Mouse (Mus musculus) frontal cortex, adult 2 months (tissue): Measurements from ENCODE around the gene Slc13a2. TPM values are rescaled to one million over a fixed set of nuclear protein-coding genes. Genes with fewer than 3 reads are reported as not detected.

Experiments
- DNase-seq, 2 experiments: peaks; one replicate each; pipeline ENCODE4 v3.0.0; 2022; ENCODE audit warnings: low spot score in 1 of 2; ENCODE audit errors: extremely low spot score in 1 of 2
- polyA plus RNA-seq: library from polyadenylated mRNA; depleted of rRNA; stranded (reverse); fragments of >200 nt; gene quantifications from 2 replicates; pipeline ENCODE4 v1.2.3, GENCODE M21; 2012

The Slc13a2 gene
- polyA plus RNA-seq, 1 experiment = not detected

DNA sequence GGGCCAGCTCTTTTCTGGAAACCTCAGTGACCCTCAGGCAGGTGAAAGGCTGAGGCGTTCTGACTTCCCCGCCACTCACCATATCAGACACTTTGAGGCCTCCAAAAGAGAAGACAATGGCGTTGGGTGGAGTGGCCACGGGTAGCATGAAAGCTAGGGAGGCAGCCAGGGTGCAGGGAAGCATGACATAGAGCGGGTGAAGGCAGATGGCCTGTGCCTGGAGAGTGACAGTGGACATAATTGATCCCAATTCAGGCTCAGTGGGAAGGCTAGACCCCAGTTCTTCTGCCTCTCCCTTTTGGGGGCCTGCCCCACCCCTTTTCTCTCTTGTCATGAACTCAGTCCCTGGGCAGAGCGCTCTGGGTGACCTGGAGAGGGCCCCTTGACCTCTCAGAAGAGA lies 23.8 kb downstream of the Slc13a2 start:
- no peak for DNase-seq

GRCm38 (mm10) chr11:78397397-78397796 lies 24.6 kb downstream of the Slc13a2 start:
- peak in 1 of 2 experiments; percentile 49 for DNase-seq

- no peak for DNase-seq
Measured at GRCm38 (mm10) chr11:78396950-78397349, 25.1 kb downstream of the Slc13a2 start.

DNA sequence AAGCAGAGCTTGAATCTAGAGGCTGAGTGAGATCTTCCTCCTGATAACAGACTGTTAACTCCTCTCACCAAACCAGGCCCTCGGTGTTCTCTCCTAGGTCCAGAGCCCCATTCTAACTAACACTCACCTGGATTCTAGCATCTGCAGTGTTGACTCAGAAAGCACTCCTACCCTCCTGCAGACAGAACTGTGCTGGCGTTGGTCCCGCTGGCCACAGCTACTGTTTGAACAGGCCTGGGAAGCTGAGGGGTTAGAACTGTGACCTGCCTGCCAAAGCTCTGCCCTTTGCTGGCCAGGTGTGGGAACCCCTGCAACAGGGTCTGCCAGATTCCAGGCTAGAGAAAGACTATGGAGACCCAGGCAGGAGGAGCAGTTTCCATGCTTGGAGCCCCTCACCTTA lies 29.3 kb downstream of the Slc13a2 start:
- DNase-seq = no peak

DNA sequence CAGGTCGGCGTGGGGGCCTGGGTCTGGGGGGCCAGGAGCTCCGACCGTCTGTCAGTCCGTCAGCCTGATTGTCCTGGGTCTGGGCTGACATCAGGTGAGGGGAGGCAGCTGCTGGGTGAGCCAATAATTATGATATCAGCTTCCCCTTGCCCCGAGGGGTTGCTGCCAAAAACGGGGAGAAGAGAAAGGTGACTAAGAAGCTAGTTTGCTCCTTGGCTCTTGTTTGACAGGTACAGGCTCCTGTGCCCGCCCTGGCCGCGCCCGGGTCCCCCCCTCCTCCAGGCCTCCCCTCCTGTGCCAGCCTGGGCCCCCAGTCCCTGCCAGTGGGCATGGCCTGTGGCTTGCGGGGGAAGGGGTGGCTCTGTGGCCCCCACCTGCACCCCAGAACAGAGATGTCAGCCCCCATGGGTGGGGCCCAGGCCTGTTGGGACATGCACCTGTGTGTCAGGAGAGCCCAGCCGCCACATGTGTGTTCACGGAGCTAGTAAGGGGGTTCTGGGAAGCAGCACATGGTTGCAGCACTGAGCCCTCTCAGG lies 35.4 kb downstream of the Slc13a2 start, which contains the start of gene Foxn1:
TSS of gene Foxn1 (minus strand) at position 51 of the 536 bp plus-strand sequence.
- DNase-seq = no peak

- no peak for DNase-seq
Measured at GRCm38 (mm10) chr11:78385776-78386175, 36.2 kb downstream of the Slc13a2 start.

DNA sequence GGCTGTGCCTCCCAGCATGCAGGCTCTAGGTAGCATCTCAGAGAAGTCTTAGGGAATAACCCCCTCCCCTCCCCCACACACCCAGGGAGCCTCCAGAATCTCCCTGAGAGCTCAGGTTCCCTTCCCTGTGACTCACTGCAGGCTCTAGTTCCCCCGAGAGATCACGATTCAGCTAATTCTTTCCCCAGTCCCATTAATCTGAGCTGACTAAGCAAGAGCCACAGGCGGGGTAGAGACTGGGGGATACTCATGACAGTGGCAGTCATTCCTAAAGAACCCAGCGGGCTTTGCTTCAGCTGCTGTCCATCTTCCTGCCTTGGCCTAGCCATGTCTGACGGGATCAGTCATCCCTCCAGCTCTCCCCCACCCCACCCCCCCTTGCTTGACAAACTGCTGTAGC lies 39.3 kb downstream of the Slc13a2 start:
- peak in 1 of 2 experiments; percentile 16 for DNase-seq

DNA sequence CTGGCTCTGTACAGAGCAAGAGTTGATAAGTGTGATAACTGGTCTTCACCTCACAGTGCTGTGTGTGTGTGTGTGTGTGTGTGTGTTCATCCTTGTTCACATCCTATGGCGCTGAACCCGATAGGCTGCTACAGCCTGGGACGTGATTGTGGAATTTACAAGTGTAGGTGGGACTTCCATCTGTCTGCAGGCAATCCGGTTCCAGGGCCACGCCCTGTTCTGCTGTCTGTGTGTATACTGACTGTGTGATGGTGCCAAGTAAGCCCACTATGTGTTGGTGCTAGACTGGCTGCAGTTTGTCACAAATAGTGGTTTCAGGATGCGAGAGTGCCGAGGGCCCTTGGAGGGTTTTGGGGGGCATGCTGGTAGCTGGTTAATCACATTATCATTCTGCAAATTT lies 39.7 kb downstream of the Slc13a2 start:
- DNase-seq = no peak

DNA sequence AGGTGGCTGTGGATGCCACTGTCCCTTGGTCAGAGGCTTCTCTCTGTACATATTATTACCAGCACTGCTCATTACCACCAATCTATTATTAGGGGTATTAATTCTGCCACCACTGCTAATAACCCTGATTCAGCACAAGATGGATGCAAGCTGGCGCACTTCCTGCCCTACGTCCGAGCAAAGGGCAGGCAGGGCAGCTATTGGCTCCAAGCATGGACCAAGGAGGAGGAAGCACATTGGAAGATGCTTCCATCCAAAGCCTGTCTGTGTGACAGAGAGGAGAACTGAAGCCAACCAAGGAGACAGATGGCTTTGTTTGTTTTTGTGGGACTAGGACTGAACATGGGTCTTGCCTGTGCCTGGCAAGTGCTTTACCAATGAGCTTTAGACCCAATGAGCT lies 41.0 kb downstream of the Slc13a2 start:
- no peak for DNase-seq

GRCm38 (mm10) chr11:78380351-78380750 lies 41.7 kb downstream of the Slc13a2 start:
- no peak for DNase-seq

GRCm38 (mm10) chr11:78377549-78378159 lies 44.4 kb downstream of the Slc13a2 start:
- DNase-seq = no peak

GRCm38 (mm10) chr11:78374147-78374546 lies 47.9 kb downstream of the Slc13a2 start:
- DNase-seq = no peak

DNA sequence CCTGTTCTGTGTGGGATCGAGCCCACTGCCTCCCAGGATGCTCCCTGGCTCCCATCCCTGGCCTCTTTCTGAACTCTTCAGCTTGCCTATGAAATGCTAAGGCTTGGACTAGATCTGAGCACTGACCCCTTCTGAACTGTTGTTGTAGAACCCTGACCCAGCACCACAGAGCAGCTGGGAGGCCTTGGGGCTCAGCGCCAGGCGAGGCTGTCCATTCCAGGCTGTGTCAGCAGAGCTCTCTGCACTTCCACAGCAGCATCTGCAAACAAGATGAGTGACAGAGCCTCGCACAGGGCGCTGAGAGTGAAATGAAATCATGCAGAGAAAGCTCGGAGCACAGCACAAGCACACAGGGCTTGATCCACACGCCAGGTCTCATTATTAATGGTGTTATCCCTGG lies 49.4 kb downstream of the Slc13a2 start:
- DNase-seq = no peak

DNA sequence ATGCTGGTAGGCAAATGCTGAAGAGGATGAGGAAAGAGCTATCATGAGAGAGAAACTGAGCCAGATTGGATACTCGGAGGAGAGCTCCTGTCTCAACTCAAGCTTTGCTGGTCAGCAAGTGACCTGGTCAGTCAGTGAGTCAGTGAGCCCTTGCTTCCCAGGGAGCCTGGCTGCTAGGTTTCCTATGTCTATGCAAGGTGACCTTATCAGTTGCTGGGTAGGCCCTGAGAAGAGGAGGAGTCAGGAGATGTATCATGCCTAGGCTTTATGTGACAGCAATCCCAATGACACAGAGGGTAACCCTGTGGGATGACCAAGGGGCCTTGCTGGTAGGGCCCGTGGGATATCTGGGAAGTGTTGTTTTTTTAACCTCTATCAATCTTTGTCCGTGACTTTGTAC lies 49.9 kb downstream of the Slc13a2 start:
- DNase-seq = no peak

DNA sequence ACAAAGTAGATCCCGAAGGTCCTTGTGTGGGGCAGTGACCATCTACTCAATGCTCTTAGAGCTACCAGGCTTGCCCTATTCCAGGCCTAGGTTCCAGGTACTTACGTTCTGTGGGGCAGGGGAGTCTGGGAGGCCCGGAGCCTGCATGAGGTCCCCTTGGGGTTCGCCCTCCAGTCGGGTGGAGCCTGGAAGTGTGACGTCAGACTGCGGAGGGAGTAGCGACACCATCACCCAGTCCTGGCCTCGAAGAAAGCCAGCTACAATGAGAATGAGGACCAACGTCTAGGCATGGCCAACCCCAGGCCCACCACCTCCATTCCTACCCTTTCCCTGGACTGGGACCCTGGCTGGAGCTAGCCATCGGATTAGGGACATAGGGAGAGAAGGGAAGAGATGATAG lies 50.3 kb downstream of the Slc13a2 start:
- no peak for DNase-seq

DNA sequence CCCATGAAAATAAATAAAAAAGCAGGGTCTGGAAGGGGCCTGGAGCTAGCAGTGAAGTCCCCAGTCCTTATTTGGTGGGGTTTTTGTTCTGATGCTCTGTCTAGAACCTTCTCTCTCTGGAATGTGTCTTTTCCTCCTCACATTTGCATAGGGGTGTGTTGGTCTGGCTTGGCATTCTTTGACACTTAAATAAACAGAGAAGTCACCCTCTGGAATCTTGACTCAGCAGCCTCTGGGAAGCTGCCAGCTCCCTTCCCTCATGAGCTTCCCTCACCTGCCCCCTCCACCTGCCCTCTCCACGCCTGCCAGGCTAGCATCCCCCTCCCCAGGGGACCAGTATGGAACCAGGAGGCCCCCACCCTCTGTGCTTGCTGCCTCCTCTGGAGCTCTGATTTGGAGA lies 51.6 kb downstream of the Slc13a2 start:
- DNase-seq = no peak

DNA sequence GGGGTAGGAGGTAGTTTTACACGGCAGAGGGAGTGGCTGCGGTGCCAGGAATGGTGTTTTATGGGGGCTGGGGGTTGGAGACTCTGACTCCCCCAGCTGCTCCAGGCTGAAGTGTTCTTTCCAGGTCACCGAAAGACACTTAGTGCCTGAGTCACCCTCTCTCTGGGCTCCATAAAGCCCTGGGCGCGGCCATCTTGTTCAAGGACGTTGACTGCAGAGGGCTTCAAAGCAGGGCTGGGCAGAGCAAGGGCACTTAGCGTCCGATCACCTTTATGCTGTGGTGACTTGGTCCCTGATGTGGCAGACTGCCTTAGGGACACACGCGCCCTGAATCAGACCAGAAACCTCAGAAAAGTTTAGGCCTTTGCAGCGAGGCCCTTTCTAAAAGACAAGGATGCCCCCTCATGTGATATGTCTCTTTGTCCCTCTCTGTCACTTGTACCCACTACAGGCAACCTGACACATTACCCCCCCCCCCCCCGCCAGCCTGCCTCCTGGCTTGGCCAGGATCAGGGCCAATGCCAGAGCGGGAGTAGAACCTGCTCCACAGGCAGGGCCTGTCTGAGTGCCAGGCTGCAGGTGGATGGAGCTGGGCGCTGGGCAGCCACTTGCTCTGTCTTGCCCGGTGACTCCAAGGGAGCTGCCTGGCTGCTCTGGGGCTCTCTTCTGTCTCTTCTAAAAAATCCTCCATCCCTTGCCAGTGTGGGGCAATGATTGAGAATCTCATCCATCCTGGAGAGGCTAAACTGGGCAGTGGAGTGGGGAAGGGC lies 54.4 kb downstream of the Slc13a2 start:
- DNase-seq = no peak

GRCm38 (mm10) chr11:78364103-78364502 lies 57.9 kb downstream of the Slc13a2 start:
- DNase-seq = no peak

GRCm38 (mm10) chr11:78363309-78364007 lies 58.6 kb downstream of the Slc13a2 start:
- DNase-seq = no peak

DNA sequence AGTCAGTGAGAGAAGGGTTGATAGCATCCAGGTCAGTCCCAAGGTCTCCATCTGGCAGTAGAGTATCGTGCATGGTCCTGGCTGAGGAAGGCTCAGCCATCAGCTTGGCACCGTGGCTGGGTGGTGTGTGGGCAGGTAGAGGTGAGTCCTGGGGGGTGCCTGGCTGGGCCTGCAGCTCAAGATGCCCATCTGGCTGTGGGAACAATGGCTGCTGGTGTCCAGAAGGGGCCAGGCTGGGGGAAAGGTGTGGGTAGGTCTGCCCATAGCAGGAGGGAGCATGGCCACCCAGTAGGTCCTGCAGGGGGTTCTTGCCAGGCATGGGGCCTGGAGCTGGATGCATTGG lies 61.3 kb downstream of the Slc13a2 start:
- no peak for DNase-seq

DNA sequence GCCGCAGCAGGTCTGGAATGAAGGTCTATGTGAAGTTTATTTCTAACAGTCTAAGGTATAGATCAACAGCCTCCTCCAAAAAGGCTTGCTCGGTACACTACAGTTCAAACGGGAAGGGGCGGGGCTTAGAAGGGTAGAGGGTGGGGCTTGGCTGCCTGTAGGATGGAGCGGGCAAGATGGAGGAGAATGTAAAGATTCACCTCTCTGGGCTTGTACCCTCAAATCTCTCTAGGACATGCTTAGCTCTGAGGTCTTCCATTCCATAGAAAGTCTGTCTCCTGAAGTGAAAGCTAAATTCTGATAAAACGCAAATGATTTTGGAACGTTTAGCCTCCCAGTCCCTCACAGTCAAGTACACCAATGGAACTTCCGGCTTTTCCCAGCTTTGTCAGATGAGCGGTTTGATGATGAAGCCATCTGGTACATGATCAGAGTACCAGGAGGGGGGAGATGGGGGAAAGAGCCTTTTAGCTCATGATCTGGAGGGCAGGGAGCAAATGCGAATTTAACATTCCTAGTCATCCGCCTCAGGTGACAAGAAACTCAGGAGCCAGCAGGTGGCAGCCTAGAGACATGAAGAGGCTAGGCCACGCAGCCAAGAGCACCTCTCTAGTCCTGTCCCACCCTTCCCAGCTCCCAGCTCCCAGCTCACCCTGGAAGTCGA lies 61.8 kb downstream of the Slc13a2 start:
- peak in 1 of 2 experiments; percentile 84 for DNase-seq
